Mouse (Mus musculus) Muller cell, postnatal 12 days (primary cell): Measurements from ENCODE around the gene Pkhd1.
"Not testable (repeated sequence)": the region's sequence is repeated elsewhere in the genome, so short reads cannot be mapped to it uniquely, and the experiment has no call there.

ENCODE experiments used
- DNase-seq: peaks from one replicate; pipeline ENCODE4 v3.0.0-alpha.2; 2015; ENCODE audit errors: inconsistent ontology term

Gene Pkhd1

DNA sequence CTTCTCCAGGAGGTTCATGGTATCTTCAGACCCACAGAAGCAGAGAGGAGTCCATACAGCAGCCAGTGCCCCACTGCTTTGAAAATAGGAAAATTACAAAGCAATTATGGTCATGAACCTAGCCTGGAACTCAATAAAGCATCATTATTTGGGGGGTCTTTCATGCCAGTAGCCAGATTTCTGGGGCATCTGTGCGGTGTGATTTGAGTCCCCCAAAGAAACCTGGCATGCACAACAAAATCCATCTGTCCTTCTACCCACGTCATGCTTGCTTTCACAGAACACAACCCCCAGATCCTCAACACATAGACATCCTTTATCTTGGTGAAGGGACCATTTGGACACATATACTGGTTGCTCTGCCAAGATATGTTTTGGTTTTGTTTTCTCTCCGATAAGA, 316.2 kb downstream of the Pkhd1 start:
- DNase-seq: no peak

DNA sequence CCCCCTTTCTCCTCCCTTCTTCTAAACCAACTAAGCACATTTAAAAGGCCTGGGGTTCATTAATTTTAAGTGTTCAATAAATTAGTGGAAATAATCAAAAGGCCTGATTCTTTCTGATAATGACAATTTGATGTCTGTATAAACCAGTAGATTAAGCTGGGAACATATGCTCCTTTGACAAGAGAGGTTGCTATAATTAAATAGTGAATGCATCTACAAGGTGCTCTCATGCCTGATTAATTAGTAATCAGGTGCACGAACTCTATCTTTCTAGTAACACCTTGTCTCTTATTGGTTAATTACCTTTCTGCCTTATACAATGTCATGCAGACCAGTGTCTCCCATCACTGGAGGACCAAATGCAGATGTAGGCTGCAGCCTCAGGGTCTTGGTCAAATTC, 329.2 kb downstream of the Pkhd1 start:
- DNase-seq: no peak

DNA sequence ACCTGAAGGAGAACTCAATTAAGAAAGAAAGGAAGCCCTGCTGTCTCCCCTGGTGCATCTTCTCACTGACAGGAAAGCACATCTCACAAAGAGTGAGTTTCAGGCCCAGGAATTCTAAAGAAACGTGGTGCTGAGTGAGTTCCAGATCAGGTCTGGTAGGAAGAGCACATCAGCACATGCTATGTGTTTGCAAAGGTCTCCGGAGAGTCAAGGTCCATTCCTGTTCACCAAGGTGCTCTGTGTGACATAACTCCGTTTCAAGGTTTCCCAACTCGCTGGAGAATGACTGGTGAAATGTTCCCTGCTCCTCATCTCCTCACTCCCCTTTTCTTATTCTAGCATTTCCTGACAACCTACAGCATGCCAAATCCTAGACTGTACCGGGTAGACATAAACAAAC, 357.5 kb downstream of the Pkhd1 start:
- no peak for DNase-seq

DNA sequence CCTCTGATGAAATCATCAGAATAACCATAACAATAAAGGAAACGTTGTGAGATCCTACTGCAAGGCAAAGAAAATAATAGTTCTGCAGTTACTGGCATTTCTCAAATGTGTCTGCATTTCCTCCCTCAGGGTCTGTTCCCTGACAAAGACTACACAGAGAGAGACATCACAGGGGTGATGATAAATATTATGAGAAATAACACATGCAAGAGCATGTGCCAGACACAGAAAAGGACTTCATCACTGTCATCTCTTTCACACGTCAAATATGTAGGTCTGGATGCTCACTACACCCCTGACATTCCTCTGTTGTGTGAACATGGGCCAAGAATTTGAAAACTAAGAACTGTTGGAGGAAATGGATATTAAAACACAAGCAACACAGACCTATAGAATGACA, 369.7 kb downstream of the Pkhd1 start:
- DNase-seq: no peak

- no peak for DNase-seq
These were observed 401.2 kb downstream of the Pkhd1 start for GRCm38 (mm10) chr1:20216681-20217080.

DNA sequence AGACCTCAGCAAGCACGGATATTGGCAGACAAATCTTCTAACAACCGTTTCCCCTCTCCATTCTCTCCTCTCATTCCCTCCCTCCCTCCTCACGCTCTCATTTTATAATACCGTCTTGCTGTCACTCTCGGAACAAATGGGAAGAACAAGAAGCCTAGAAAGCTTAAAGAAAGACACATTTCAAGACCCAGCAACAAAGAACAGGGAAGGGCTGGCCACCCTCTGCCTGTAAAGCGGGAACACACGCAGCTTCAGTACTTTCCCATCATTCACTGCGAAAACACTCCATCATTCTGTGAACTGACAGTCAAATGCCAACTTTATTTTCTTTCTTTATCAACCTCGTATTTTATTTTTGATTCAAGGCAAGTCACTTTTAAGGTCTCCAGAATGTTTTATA, 427.4 kb downstream of the Pkhd1 start:
- no peak for DNase-seq

DNA sequence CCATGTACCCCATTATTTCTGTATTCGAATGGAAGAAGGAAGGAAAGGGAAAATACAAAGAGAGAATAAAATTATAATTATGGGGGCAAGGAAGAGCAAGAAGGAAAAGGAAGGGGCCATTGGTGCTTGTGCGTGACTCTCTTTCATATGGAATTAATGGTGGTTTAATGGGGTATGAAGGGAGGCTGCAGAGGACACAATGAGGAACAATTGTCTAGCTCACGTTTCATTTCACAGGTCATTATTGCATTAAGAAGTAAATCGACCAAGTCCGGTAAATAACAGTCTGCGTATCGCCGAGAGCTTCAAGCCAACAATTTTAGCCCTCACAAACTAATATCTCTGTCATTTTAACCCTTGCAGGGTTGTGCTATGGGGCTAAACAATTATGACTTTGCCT, 437.7 kb downstream of the Pkhd1 start:
- no peak for DNase-seq

GRCm38 (mm10) chr1:20171199-20171598, 446.7 kb downstream of the Pkhd1 start:
- DNase-seq: no peak

DNA sequence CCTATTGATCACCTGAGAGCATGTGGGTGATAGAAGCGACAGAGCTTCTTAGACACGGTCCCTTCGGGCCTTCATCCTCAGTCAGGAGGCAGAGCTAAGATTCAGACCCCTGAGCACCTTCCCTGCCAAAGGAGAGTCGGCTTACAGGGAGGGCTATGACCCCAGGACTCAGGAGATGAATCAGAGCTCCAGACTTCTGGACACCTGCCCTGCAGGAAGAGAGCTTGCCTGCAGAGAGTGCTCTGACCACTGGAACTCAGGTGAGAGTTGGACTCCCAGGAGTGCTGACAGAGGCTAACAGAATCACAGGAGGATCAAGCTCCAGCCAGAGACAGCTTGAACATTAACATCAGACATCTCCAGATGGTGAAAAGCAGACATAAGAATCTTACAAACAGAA, 467.2 kb downstream of the Pkhd1 start:
- not testable (repeated sequence) for DNase-seq

DNA sequence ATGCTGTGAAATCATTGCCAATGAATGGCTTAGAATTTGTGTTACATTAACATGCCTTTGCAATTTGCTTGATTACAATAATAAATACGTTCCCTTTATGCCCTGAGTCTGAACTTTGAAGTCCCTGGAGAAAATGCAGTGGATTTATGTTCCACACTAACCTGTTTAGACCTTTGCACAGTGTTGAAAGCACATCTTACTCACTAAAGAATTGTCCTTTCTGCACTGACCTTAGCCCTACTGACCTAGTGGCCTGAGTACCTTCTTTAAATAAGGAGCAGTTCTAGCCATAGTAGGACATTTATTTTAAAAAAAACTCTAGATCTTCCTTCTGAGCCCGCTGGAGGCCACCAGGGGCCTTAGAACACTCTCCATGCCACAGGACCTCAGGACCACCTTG, 467.8 kb downstream of the Pkhd1 start:
- no peak for DNase-seq

DNA sequence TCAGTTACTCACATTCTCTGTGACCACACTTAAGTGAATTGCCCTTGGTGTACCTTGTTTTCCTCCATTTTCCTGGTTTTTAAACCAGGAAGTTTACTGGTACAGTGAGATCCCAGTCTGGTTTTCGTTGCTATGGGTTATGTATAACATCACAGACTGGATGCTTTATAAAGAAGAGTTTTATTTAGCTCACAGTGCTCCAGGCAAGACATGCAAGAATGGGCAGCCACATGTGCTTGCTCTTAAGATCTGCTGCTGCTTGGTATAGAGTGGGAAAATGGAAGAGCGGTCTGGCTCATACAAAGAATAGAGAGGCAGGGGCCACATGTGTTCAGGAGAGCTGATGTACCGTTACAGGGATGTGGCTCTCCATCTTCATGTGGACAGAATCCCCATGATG, 481.7 kb downstream of the Pkhd1 start:
- DNase-seq: no peak

GRCm38 (mm10) chr1:20135065-20135618, 482.7 kb downstream of the Pkhd1 start:
- peak; percentile 76 for DNase-seq

GRCm38 (mm10) chr1:20133636-20134035, 484.2 kb downstream of the Pkhd1 start:
- no peak for DNase-seq

DNA sequence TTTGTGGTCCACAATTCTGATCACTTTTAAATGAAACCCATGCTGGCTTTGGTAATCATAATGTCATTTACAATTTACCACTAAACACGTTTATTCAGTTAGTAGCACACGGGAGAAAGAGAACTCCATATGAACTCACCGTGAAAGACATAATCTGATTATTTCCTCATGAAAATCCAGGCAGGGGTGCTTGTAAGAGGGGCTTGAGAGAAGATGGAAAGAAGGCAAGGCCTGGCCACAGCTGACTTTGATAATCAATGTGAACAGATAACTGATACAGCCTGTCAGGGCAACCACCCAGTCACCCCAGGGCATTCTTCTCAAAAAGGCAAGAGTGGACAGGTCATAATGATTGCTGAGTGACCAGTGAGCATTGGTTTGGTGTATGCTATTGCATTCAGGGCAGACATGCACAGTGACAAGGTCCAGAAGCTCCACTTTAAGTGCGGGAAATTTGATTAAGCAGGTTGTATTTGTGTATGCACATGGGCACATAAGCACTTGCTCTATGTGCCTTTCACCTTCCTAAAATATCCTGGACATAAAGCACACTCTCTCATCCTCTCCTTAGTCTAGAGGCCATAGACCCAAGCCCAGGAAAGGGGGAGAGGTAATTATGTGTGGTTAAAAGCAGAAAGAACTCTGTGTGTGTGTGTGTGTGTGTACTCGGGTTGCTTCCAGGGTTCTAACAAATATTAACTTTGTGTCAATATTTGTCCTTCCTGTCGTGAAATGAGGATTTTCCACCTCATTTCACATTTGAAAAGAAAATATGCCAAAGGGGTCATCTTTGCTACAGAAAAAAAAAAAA, 485.9 kb downstream of the Pkhd1 start:
- no peak for DNase-seq

- peak; percentile 43 for DNase-seq
These were observed 500.5 kb downstream of the Pkhd1 start for GRCm38 (mm10) chr1:20117331-20117730.

DNA sequence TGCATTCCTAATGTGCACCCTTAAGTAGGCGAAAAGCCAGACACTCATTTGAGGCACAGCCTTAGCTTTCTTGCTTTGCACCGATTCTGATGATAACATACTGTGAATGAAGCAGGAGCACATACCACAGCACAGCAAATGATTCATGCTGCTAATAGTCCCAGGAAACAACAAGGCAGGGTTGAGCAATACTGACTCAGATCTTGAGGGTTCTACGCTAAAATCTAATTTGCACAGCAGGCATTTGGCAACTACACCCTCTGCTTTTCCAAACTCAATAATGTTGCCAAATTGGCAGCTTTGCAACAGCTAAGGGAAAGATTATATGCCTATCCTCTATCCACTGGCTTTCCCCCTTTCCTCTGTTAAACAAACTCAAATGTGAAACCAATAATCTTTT, 548.1 kb downstream of the Pkhd1 start:
- DNase-seq: peak; percentile 96

- DNase-seq: peak; percentile 71
These were observed 559.6 kb downstream of the Pkhd1 start for GRCm38 (mm10) chr1:20058245-20058644.

- no peak for DNase-seq
These were observed 578.5 kb downstream of the Pkhd1 start for GRCm38 (mm10) chr1:20039389-20039788.

DNA sequence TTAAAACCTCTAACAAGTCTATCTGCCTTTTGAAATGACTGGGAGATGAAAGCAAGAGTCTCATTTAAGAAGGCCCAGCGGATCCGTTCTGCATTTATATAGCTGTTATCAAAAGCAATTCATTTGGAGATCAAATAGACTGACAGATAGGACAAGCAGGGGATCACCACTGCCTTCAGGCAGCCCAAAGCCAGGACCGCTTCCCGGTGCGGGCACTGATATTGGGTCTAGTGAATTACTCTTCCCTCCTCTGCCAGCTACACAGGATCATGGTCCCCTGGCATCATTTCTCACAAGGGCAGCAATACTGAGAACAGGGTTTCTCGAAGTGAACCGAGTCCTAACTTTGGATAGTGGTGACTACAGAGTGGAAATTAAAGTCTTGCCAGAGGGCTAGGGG, 582.6 kb downstream of the Pkhd1 start:
- DNase-seq: no peak

DNA sequence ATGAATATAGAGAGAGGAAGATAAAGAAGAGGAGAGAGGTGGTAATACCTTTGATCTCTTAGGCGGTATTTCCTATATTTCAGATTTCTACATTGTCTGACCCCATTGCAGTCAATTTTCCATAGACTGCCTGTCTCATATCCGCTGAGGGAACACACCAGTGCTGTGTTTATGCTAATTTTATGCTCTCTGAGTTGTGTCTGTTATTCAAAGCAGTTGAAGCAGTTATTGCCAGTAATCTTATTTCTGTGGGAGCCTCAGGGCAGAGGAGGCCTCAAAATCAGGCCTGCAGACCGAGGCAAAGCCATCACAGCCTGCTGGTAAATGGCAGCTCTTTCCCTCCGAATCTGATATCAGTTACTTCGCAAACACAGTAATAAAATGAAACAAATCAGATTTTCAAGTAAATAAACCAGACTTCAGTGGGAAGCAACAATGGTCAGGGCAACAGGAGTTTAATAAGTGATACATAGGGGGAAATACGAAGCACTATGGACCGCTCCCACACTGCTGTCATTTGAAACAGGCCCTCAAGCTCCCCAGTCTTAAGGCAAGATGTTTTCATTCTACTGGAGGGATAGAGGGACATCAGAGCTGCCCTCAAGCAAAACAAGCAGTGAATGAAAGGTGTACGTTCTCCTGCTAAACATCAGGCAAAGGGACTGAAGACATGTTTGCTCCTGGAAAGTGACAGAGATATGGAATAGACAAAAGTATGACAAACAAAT, 599.5 kb downstream of the Pkhd1 start:
- no peak for DNase-seq

GRCm38 (mm10) chr1:20017619-20018018, 600.2 kb downstream of the Pkhd1 start:
- DNase-seq: no peak
